ENCODE assay signal across 21 mouse cellular contexts in genomic region chr8:7691355-7691996, GRCm38 (mm10).
DNase-seq lines count a peak whose midpoint lies in the region; ATAC-seq and TF ChIP-seq lines count a peak whose summit lies in the region.
"Had no signal": no experiment of that assay in that cellular context is flagged by ENCODE, and none has a peak within 500 bp of the region (broad histone marks: within the 10 kb centered on the region; RNA-seq: fewer than 3 reads in every experiment).

No protein-coding gene starts in this region.

- no peaks in the 10 kb centered on the region for H3K4me1 ChIP-seq in midbrain, embryonic 12.5 days
- no peaks in the 10 kb centered on the region for H3K4me1 ChIP-seq in midbrain, embryonic 11.5 days (ENCODE audit: control insufficient read depth, insufficient read depth, low read length)
- no peaks in the 10 kb centered on the region for H3K4me1 ChIP-seq in forebrain, embryonic 13.5 days
- H3K4me1 ChIP-seq in forebrain, postnatal 0 days (ENCODE audit: insufficient read depth): no peaks in the 10 kb centered on the region
- H3K4me1 ChIP-seq in midbrain, postnatal 0 days (ENCODE audit: insufficient read depth, low read length): no peaks in the 10 kb centered on the region
- H3K4me1 ChIP-seq: embryonic facial prominence, embryonic 10.5 days; heart, embryonic 13.5 days; intestine, embryonic 15.5 days had no signal

- H3K4me2 ChIP-seq in midbrain, embryonic 12.5 days (replicated peaks): no peak overlapping the region
- no peak overlapping the region for H3K4me2 ChIP-seq in midbrain, embryonic 11.5 days
- H3K4me2 ChIP-seq in forebrain, embryonic 13.5 days: no peak overlapping the region
- H3K4me2 ChIP-seq in forebrain, postnatal 0 days (ENCODE audit: low read depth): no peak overlapping the region
- H3K4me2 ChIP-seq in midbrain, postnatal 0 days (ENCODE audit: low read depth, low read length, poor library complexity, severe bottlenecking): no peak overlapping the region
- H3K4me2 ChIP-seq: heart, embryonic 13.5 days; intestine, embryonic 15.5 days; liver, embryonic 11.5 days had no signal

- no peaks in the 10 kb centered on the region for H3K36me3 ChIP-seq in midbrain, embryonic 12.5 days
- H3K36me3 ChIP-seq in midbrain, embryonic 11.5 days (ENCODE audit: control insufficient read depth, insufficient read depth, low read length): no peaks in the 10 kb centered on the region
- no peaks in the 10 kb centered on the region for H3K36me3 ChIP-seq in forebrain, embryonic 13.5 days (ENCODE audit: poor library complexity, severe bottlenecking)
- no peaks in the 10 kb centered on the region for H3K36me3 ChIP-seq in forebrain, postnatal 0 days (ENCODE audit: insufficient read depth)
- no peaks in the 10 kb centered on the region for H3K36me3 ChIP-seq in midbrain, postnatal 0 days (ENCODE audit: insufficient read depth, low read length)
- H3K36me3 ChIP-seq: embryonic facial prominence, embryonic 10.5 days; heart, embryonic 13.5 days; intestine, embryonic 15.5 days had no signal

- no peaks in the 10 kb centered on the region for H3K27me3 ChIP-seq in midbrain, embryonic 12.5 days
- H3K27me3 ChIP-seq in midbrain, embryonic 11.5 days (ENCODE audit: control insufficient read depth, insufficient read depth, low read length): no peaks in the 10 kb centered on the region
- H3K27me3 ChIP-seq in forebrain, embryonic 13.5 days: no peaks in the 10 kb centered on the region
- no peaks in the 10 kb centered on the region for H3K27me3 ChIP-seq in forebrain, postnatal 0 days (ENCODE audit: insufficient read depth, low read length)
- H3K27me3 ChIP-seq in midbrain, postnatal 0 days (ENCODE audit: insufficient read depth, low read length): no peaks in the 10 kb centered on the region
- H3K27me3 ChIP-seq: heart, embryonic 13.5 days; intestine, embryonic 15.5 days had no signal

- H3K9ac ChIP-seq in midbrain, embryonic 12.5 days (replicated peaks): no peak overlapping the region
- no peak overlapping the region for H3K9ac ChIP-seq in midbrain, embryonic 11.5 days (ENCODE audit: low read length)
- no peak overlapping the region for H3K9ac ChIP-seq in forebrain, embryonic 13.5 days
- H3K9ac ChIP-seq in forebrain, postnatal 0 days: no peak overlapping the region
- no peak overlapping the region for H3K9ac ChIP-seq in midbrain, postnatal 0 days (replicated peaks; ENCODE audit: low read length, poor library complexity, severe bottlenecking)
- H3K9ac ChIP-seq: heart, embryonic 13.5 days; intestine, embryonic 15.5 days had no signal

- H3K4me3 ChIP-seq in midbrain, embryonic 12.5 days: no peak overlapping the region
- no peak overlapping the region for H3K4me3 ChIP-seq in midbrain, embryonic 11.5 days (ENCODE audit: low read depth, low read length)
- H3K4me3 ChIP-seq in forebrain, embryonic 13.5 days: no peak overlapping the region
- no peak overlapping the region for H3K4me3 ChIP-seq in forebrain, postnatal 0 days (ENCODE audit: low read depth, low read length)
- no peak overlapping the region for H3K4me3 ChIP-seq in midbrain, postnatal 0 days (ENCODE audit: low read depth, low read length)
- H3K4me3 ChIP-seq: embryonic facial prominence, embryonic 10.5 days; gastrocnemius, adult 2 months; heart, embryonic 13.5 days; intestine, embryonic 15.5 days; myocyte had no signal

- H3K27ac ChIP-seq in midbrain, embryonic 12.5 days (replicated peaks): no peak overlapping the region
- H3K27ac ChIP-seq in midbrain, embryonic 11.5 days (ENCODE audit: low read depth, low read length): no peak overlapping the region
- no peak overlapping the region for H3K27ac ChIP-seq in forebrain, embryonic 13.5 days
- no peak overlapping the region for H3K27ac ChIP-seq in forebrain, postnatal 0 days (ENCODE audit: low read depth, low read length)
- no peak overlapping the region for H3K27ac ChIP-seq in midbrain, postnatal 0 days (ENCODE audit: low read depth, low read length)
- H3K27ac ChIP-seq: embryonic facial prominence, embryonic 10.5 days; gastrocnemius, adult 2 months; heart, embryonic 13.5 days; intestine, embryonic 15.5 days had no signal

- no peaks in the 10 kb centered on the region for H3K9me3 ChIP-seq in midbrain, embryonic 12.5 days
- no peaks in the 10 kb centered on the region for H3K9me3 ChIP-seq in midbrain, embryonic 11.5 days (ENCODE audit: control insufficient read depth, low read length)
- no peaks in the 10 kb centered on the region for H3K9me3 ChIP-seq in forebrain, embryonic 13.5 days (replicated peaks)
- no peaks in the 10 kb centered on the region for H3K9me3 ChIP-seq in forebrain, postnatal 0 days (ENCODE audit: low read length)
- no peaks in the 10 kb centered on the region for H3K9me3 ChIP-seq in midbrain, postnatal 0 days (ENCODE audit: low read length)
- H3K9me3 ChIP-seq: embryonic facial prominence, embryonic 10.5 days; heart, embryonic 13.5 days; intestine, embryonic 15.5 days had no signal

- DNase-seq in midbrain, embryonic 11.5 days (ENCODE audit: low spot score, missing footprints): no peak
- DNase-seq in forebrain, postnatal 0 days: peak; percentile 20
- DNase-seq in midbrain, postnatal 0 days (ENCODE audit: low spot score): peak; percentile 47
- no peak for DNase-seq in ovary, postnatal 14 days (ENCODE audit: low spot score)
- DNase-seq: cerebellum, adult 2 months; gastrocnemius, adult 2 months; heart, adult 11 months; heart, postnatal 4 days; kidney, adult 9 months; kidney, postnatal 36 days; lung, adult 18-20 months; lung, postnatal 14 days; thymus, postnatal 14 days had no signal

- WGBS in midbrain, embryonic 12.5 days: 73% methylated on average over 2 of the region's 2 CpGs
- 76% methylated on average over 2 of the region's 2 CpGs for WGBS in midbrain, embryonic 11.5 days
- WGBS in forebrain, embryonic 13.5 days: 21% methylated on average over 2 of the region's 2 CpGs
- 15% methylated on average over 2 of the region's 2 CpGs for WGBS in forebrain, postnatal 0 days
- WGBS in midbrain, postnatal 0 days: 55% methylated on average over 2 of the region's 2 CpGs

- ATAC-seq in midbrain, embryonic 12.5 days (ENCODE audit: low FRiP score, low read depth): peak; percentile 65; the same call in 1 of the 2 replicates
- no peak for ATAC-seq in midbrain, embryonic 11.5 days (ENCODE audit: low FRiP score)
- peak; percentile 96 for ATAC-seq in forebrain, embryonic 13.5 days
- ATAC-seq in forebrain, postnatal 0 days: peak; percentile 47; the same call in 1 of the 2 replicates
- ATAC-seq in midbrain, postnatal 0 days (ENCODE audit: low FRiP score): no peak
- no peak for ATAC-seq in megakaryocyte-erythroid progenitor cell, adult 5-6 weeks (replicated peaks; ENCODE audit: low FRiP score, low TSS enrichment, poor library complexity, severe bottlenecking)
- ATAC-seq: intestine, embryonic 15.5 days had no signal

- TF ChIP-seq CTCF in forebrain, postnatal 0 days (IDR thresholded peaks at IDR 0.05; ENCODE audit: low read depth): no peak
- no peak for TF ChIP-seq CTCF in midbrain, postnatal 0 days (IDR thresholded peaks at IDR 0.05)

Comparison
In these comparisons a context has a peak if more than half of its experiments do, and no peak if none do; other contexts are left out.
1. ATAC-seq: peak in midbrain, embryonic 12.5 days (single experiment), forebrain, embryonic 13.5 days (single experiment) and forebrain, postnatal 0 days (single experiment); none in midbrain, embryonic 11.5 days (single experiment), midbrain, postnatal 0 days (single experiment) and megakaryocyte-erythroid progenitor cell, adult 5-6 weeks (single experiment).
2. DNase-seq: peak in forebrain, postnatal 0 days (single experiment) and midbrain, postnatal 0 days (single experiment); none in midbrain, embryonic 11.5 days (single experiment) and ovary, postnatal 14 days (single experiment).